Mouse (Mus musculus) left cerebral cortex, postnatal 14 days (tissue): ENCODE results near the gene Ifngr1. TPM values are rescaled to one million over a fixed set of nuclear protein-coding genes. Genes with fewer than 3 reads are reported as not detected.
A peak's percentile ranks its signal among the peaks of the same experiment; 100 is the strongest.

Experiments used
- DNase-seq, 2 experiments: peaks; one replicate each; pipeline ENCODE4 v3.0.0; 2021 to 2022; ENCODE audit warnings: low spot score in 2 of 2, mixed read lengths in 1 of 2
- intact Hi-C: fragments of 180-260 bp; cut with DNase I; formaldehyde crosslinking; loops from one replicate; pipeline ENCODE4 v1.15.1; 2025
- long read RNA-seq, 2 experiments: library from polyadenylated mRNA; stranded (forward); transcript quantifications; one replicate each; pipeline ENCODE4 v2.0.0; 2021
- total RNA-seq, 2 experiments: library from RNA; stranded (reverse); gene quantifications; 2 replicates each; pipeline ENCODE4 v1.2.3; 2021

Gene Ifngr1
- 10 to 100 TPM; 18.9 to 20.2 TPM for total RNA-seq
- long read RNA-seq, experiment 1, transcript Ifngr1-201 (7 exons, 2,112 nt): major isoform, 43 of 44 reads
- long read RNA-seq, experiment 1, partial matches to known transcripts: 0 of 44 reads
- long read RNA-seq, experiment 1, other reads (novel, unspliced or antisense): 1 of 44 reads
- long read RNA-seq, experiment 2, transcript Ifngr1-201 (7 exons, 2,112 nt): major isoform, 35 of 36 reads
- long read RNA-seq, experiment 2, partial matches to known transcripts: 0 of 36 reads
- long read RNA-seq, experiment 2, other reads (novel, unspliced or antisense): 1 of 36 reads

DNA sequence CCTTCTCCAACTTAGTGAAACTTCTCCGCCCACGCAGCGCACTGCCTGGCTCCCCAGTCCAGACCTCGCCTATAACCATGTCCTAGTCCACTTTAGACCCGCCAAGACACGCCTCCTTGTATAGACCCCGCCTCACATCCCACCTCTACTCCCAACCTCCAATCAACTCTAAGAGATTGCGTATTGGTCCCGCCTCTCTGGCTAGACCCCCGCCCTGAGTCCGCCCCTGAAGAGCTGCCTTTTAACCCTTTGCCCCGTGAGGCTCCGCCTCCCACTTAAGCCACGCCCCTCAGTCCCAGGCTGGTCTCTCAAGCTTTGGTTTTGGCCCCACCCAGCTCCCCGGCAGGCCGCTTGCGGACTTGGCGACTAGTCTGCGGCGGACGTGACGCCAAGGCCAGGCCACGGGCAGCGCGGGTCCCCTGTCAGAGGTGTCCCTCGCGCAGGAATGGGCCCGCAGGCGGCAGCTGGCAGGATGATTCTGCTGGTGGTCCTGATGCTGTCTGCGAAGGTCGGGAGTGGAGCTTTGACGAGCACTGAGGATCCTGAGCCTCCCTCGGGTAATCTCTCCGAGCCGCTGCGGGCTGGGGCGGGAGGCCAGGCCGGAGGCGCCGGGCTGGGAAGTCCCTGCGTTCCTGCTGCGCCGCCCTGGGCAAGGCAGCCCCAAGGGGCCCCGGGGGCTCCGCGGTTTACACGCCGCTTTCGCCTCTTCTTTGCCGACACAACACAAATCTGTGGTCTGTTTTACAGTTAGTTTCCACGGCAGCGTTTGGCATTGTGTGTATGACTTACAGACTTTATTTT lies at the start of gene Ifngr1:
Gene Ifngr1 (plus strand): TSS at position 309 of the 801 bp plus-strand sequence.
- intact Hi-C loops: no loop called here
- peak; percentile 93 to 94 for DNase-seq

DNA sequence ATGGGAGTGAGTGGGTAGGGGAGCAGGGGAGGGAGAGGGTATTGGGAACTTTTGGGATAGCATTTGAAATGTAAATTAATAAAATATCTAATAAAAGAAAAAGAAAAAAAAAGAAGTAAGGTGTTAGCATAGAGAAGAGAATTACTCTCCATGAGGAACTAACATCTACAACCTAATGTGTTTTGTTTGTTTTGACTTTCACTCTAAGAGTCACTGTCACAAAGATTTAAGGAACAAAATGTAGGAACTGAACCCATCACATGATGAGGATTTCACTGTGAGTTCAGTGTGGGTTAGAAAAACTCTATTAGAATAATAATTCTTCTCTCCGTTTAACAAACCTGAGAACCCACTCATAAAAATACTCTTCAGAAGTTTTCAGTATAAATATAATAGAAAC lies 44.9 kb upstream of the Ifngr1 start:
- no peak for DNase-seq
- intact Hi-C loops: no loop called here

DNA sequence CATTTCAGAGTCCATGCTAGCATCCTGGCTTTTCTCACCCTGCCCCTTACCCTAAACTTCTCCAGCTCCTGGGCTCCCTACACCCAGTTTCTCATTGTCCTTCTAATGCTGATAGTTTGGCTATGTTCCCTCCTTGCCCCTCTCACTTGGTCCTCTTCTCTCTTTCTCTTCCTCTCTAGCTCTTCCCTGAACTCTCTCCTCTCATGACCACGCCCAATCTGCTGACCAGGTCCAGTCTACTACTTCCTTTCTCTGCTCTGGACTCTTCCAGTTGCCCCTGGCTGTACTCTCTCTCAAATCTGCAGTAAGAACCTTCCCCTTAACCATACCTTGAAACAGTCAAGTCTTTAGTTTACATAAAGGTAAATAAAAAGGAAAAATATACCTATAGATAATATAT lies 43.7 kb upstream of the Ifngr1 start:
- DNase-seq: no peak
- intact Hi-C loops: no loop called here

DNA sequence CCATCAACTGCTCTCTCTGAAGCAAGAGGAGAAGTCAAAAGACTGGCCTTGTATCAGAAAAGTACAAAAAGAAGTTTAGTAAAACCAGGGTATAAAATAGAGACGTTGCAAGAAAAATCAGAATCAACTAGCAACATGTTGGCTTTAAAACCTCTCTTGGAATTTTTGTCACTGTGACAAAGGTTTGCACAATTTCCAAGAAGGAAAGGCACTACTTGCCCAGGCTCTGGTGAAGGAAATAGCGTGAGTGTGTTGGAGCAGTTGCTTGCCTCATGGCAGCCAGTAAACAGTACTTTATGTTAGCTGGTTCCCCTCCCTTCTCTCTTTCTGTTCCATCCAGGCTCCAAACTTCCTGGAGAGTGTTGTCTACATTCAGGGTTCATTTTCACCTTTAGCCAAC lies 43.3 kb upstream of the Ifngr1 start:
- no peak for DNase-seq
- intact Hi-C loops: no loop called here

DNA sequence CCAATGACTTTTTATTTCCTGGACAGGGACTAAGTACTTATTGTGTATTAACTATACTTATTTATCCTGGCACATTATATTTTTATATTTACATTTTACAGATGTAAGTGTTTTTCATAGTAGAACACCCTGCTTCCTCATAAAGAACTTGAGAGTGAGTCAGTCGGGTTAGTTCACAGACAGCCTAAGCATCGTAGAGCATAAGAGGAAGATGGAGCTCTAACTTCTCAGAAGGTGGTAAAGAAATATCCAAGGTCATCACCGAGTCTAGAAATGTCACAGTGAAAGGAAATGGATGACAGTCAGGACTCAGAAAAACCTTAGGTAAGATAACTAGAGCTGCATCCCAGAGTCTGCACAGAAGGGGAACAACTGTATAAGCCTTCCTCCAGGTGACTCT lies 40.2 kb upstream of the Ifngr1 start:
- no peak for DNase-seq
- intact Hi-C loops: no loop called here

DNA sequence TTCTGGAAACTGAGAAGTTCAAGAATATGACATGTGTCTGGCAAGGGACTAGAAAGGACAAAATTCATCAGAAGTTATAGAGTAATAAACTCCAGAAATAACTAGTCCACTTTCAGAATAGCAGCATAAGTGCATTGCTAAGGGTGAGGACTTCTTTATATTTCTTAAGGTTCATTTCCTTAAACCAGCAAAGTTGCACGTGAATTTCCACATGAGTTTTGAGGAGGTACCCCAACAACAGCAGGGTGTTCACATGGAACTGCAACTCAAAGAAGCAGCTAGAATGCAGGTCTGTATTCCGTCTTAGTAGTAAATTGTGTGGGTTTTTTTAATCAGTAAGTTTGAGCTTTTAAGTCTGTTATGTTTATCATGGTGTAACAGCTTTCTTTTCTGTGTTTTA lies 37.9 kb upstream of the Ifngr1 start:
- DNase-seq: no peak
- intact Hi-C loops: no loop called here

DNA sequence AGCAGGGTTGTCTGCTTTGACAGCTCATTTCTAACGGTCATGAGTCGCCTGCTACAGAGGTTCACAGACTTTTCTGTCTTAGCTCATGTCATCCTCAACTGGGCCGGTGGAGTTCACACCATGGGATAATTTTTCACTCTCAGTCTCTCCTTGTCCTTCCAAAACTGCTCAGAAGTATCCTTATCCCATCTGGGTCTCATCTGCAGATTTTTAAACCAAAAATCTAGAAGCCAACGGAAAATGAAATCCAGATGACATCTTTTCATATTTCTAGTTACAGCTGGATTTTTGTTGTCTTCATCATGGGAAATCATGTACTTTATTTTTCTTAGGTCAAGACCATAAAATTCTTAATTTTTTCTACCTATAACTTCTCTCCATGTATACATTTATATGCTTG lies 34.1 kb upstream of the Ifngr1 start:
- DNase-seq: no peak
- intact Hi-C loops: no loop called here

DNA sequence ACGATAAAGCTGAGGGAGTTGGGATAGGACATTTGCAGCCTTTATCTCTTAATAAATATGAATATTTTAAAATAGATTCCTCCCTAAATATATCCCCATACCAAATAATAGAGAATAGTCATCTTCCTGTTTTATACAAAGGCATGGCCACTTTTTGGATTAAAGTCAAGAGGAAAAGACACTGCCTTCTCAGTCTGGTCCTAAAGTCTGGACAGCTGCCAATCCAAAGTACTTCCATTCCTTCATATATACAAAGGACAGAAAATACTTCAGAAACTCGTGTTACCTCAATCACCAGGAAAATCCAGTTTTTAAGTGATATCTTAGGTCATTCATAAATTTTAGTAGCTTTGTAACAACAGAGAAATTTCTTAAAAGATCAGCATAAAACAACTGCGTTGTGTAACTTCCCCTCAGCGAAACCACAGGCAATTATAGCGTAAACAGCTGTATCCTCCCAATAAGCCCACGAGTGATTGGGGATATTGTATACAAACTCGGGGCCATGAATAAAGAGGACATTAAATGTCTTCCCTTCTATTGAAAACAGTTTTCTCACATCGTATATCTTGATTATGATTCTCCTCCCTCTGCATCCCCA lies 32.1 kb upstream of the Ifngr1 start:
- DNase-seq: no peak

DNA sequence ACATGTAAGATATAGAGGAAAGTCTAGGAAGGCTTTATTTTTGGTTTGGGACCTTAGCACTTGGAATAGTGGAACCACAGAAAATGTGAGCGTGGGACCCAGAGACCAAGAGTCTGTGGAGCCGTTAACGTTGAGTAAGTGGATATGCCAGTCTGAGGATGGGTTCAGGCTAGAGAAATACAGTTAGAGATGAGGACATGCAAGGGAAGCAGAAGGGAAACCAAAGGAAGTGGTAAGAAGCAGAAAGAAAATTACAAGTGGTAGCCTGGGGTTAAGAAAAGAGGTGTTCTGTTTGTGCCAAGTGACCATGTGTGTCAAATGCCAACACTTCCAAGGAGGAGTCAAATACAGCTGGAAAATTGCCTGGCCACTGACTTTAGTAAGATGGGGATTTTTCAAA lies 29.2 kb upstream of the Ifngr1 start:
- intact Hi-C loops: no loop called here
- no peak for DNase-seq

More for the DNA sequence above, 32.1 kb upstream of the Ifngr1 start:
- intact Hi-C loops: no loop called here

DNA sequence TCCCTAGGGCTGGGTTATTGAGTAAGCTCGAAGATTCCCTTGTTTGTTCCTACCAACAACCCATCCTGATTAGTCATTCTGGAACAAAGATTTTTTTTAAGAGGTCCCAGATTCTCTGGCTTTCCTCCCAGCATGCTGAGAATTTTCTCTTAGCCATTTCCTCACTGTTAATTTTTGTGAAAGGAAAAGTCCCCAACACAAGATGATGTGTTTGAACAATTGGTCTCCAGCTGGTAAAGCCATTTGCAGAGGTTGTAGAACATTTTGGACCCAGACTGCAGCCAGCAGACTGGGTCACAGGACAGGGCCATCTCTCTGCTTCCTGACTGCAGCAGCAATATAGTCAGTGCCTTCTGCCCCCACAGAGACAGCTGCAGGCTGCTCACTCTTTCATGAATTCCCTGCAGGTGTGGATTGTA lies 28.3 kb upstream of the Ifngr1 start:
- DNase-seq: no peak
- intact Hi-C loops: no loop called here

DNA sequence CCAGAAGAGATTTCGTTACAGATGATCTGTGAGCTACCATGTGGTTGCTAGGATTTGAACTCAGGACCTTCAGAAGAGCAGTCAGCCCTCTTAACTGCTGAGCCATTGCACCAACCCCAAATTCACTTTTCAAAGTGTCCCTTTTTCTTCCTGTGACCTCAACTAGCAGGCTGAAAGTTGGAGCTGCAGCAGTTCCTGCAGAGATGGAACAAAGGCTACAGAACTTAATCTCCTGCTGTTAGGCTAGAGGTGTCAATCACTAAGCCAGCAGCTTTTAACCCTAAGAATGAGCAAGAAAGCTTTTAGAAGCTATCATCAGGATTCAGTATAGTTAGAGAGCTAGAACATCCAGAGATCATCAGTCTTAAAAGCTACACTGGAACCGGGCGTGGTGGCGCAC lies 24.3 kb upstream of the Ifngr1 start:
- no peak for DNase-seq
- intact Hi-C loops: no loop called here

DNA sequence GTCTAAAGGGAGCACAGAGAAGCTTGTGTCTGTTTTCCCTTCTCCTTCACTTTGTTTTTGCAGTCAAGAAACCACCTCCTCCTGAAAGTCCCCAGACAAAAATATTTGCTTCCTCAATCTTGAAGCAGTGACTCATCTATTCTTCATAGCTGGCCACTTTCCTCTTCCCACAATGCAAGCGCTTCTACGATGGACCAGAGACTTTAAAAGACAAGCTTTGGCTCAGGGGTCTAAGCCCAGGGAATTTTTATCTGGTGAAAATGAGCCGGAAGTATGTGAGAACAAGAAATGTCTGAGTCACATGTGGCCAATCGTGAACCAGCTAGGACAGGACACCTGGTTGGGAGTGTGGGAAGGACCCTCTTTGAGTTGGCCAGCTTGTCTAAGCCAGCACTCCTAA lies 21.5 kb upstream of the Ifngr1 start:
- DNase-seq: no peak
- intact Hi-C loops: no loop called here

DNA sequence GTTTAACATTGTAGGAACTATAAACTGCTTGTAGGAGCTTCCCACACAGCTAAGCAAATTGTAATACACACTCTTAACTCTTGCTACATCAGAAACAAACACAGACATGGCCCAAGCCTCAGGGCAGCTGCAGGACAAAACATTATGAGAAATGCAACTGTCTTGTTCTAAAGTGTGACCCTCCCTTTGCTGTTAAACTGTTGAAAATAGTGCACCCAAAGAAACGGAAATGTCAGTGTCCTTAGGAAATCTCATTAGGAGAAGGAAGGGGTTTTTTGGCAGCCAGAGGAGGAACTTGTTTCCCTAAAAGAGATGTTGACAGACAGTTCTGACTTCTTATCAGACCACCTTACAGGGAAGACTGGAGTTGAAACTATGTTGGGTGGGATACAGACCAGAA lies 21.0 kb upstream of the Ifngr1 start:
- intact Hi-C loops: no loop called here
- DNase-seq: no peak

DNA sequence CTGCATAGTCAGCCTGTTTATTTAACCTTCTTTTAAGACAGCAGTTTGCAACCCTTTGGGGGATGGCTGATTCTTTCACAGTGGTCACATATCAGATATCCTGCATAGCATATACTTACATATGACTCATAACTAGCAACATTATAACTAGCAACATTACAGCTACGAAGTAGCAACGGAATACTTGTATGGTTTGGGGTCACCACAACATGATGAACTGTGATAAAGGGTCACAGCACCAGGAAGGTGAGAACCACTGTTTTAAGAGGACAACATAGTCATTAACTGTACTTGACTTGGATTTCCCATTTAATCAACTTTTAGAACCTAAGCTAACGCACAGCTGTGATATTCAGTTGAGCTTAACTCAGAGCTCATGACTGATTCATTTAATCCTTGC lies 14.2 kb upstream of the Ifngr1 start:
- DNase-seq: no peak
- intact Hi-C loops: no loop called here

DNA sequence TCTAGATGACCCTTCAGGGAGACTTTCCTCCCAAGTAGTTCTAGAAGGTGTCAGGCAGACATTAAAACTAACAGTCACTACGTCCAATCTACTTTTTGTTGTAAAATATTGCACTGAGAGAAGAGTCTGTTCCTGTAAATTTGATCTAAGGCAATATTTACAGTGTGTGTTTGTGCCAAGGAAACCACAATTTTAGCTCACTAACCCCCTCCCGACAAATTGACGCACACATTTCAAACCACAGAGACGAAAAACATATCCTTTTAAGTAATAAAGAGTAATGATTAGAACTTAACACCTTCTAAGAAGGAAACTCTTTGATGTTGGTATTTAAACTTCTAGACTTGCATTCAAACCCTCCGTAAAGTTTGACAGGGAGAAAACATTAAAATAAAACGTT lies 13.7 kb upstream of the Ifngr1 start:
- no peak for DNase-seq
- intact Hi-C loops: no loop called here

DNA sequence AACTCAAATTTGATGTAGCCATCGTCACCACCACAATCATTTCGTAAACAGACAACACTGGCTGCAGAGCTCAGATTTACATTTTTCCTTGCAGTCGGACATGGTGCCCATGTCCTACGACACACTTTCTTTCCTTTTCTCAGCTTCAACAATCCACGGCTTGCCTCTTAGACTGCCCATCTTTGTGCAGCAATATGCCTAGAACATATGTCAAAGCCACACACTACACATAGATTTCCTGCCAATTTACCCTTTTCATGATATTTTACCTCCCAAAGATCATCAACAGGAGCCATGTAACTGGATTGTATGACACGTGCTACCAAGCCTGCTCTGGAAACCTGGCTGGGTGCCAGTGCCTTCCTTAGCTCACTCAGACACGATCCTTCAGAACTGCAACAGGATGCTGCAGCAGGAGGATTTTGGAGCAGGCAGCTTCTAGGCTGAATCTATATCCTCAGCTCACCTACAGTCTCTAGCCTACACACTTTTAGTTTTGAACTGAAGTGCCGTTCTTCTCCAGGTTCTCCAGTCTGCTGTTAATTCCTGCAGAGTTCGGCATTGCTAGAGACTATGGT lies 13.3 kb upstream of the Ifngr1 start:
- DNase-seq: peak; percentile 61 to 63
- intact Hi-C loops: no loop called here

DNA sequence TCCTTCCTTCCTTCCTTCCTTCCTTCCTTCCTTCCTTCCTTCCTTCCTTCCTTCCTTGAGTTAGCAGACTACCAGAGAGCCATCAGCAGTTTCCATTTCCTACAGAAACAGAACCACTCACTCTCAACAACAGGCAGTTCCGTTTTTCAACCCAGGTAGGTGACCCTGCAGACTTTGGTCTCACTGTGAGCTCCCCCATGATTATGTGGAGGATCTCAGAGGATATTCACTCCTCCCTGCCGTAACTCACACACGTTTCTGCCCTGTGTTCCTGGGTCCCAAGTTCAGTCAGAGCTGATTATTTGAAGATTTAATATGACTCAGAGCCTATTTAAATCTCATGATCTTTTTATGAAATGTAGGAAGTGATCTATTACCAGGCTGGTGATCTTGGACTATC lies 11.1 kb upstream of the Ifngr1 start:
- intact Hi-C loops: no loop called here
- no peak for DNase-seq

DNA sequence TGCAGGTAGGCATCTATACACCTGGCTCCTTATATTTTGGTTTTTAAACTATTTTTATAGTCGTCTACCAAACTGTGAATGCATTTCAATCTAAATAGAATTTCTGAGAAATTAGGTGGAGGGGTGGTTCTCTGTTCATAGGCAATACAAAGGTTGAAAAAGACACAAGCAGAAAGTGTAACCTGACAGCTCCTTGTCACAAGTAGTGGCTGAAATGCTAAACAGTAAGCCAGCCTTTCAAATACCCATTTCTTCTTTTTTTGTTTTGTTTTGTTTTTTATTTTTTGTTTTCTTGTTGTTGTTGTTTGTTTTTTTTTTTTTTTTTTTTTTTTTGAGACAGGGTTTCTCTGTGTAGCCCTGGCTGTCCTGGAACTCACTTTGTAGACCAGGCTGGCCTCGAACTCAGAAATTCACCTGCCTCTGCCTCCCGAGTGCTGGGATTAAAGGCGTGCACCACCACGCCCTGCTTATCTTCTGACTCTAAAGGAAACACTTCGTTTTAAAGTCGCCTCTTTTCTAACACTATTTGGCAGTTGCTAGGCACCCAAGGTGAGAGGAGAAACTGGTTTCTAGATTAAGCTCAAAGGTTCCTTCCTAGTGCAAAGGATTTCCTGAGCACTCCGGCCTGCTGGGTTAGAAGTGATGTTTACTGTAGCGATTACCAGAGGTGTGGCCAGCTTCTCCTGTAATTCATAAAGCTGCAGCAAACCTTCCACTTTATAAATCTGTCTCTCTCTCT lies 9.7 kb upstream of the Ifngr1 start:
- no peak for DNase-seq
- intact Hi-C loops: no loop called here

DNA sequence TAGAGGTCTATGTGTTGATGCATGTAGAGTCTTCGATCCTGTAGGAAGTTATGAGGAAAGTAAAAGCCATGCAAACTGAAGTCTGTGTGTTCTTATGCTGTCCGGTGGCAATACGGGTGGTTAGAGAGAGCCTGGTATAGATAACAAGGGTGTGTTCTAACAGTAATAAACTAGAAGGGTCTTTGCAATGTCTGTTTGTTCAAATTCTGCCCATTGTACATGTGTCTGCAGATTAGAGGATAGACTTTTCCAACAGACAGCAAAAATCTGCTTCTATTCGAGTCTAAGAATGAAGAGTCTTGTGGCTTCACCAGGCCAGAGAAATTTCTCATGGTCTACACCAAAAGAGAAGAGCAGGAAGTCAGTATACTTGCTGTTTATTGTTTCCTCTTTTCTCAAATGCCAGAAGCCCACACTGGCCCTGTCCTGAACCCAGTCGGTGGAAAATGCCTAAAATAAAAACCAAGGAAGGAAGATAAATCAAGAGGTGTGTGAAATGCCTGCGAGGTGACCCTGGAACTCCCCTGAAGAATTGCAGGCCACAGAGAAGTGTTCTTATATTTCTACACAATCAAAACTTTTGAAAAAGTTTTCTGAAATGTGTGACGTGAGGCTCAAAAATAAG lies 8.8 kb upstream of the Ifngr1 start:
- intact Hi-C loops: no loop called here
- DNase-seq: no peak
